Mouse (Mus musculus): ENCODE results near the gene Sgip1. TPM values are rescaled to one million over a fixed set of nuclear protein-coding genes. Genes with fewer than 3 reads are reported as not detected.

Gene Sgip1
- polyA plus RNA-seq, 1 experiment = 10.3 TPM

GRCm38 (mm10) chr4:102883142-102883541 is 142.0 kb downstream of the Sgip1 start:
- H3K27me3 ChIP-seq (ENCODE audit: control insufficient read depth, insufficient read depth, low read length) = no peaks in the 10 kb centered on the region
- TF ChIP-seq POLR2A (IDR thresholded peaks at IDR 0.05; ENCODE audit: control insufficient read depth, low read depth, low read length) (no peak), CTCF (IDR thresholded peaks at IDR 0.05; ENCODE audit: control insufficient read depth, insufficient read depth, insufficient replicate concordance, low read depth, low read length) (no peak)
- H3K4me1 ChIP-seq (ENCODE audit: control insufficient read depth, insufficient read depth, low read length) = no peaks in the 10 kb centered on the region
- H3K27ac ChIP-seq (ENCODE audit: control insufficient read depth, insufficient read depth, low read depth, low read length) = no peak overlapping the region
- H3K36me3 ChIP-seq (ENCODE audit: control insufficient read depth, insufficient read depth, low read length) = no peaks in the 10 kb centered on the region
- no peak overlapping the region for H3K4me3 ChIP-seq (ENCODE audit: control insufficient read depth, low read depth, low read length)

DNA sequence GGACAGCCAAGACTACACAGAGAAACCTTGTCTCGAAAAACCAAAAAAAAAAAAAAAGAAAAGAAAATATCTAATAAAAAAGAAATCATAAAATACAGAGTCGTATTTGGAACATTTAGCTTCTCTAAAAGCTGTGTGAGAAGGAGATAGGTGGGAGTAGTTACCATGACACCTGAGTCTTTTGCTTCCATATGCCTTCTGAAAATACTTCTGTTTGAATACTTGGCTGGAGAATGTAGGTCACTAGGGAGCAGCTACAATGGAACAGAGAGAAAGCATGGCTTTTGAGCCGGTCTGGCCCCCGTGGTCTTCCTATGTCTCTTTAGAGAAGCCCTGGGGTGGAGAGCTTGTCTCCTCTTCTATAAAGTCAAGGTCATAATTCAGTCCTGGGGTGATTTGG is 143.1 kb downstream of the Sgip1 start:
- no peaks in the 10 kb centered on the region for H3K36me3 ChIP-seq (ENCODE audit: control insufficient read depth, insufficient read depth, low read length)
- H3K4me1 ChIP-seq (ENCODE audit: control insufficient read depth, insufficient read depth, low read length) = peaks cover 2% of the 10 kb centered on the region; the same call in 1 of the 2 replicates
- H3K27me3 ChIP-seq (ENCODE audit: control insufficient read depth, insufficient read depth, low read length) = no peaks in the 10 kb centered on the region
- no peak overlapping the region for H3K27ac ChIP-seq (ENCODE audit: control insufficient read depth, insufficient read depth, low read depth, low read length)
- TF ChIP-seq POLR2A (IDR thresholded peaks at IDR 0.05; ENCODE audit: control insufficient read depth, low read depth, low read length) (no peak), CTCF (IDR thresholded peaks at IDR 0.05; ENCODE audit: control insufficient read depth, insufficient read depth, insufficient replicate concordance, low read depth, low read length) (no peak)
- no peak overlapping the region for H3K4me3 ChIP-seq (ENCODE audit: control insufficient read depth, low read depth, low read length)

- H3K27ac ChIP-seq (ENCODE audit: control insufficient read depth, insufficient read depth, low read depth, low read length) = no peak overlapping the region
- no peaks in the 10 kb centered on the region for H3K36me3 ChIP-seq (ENCODE audit: control insufficient read depth, insufficient read depth, low read length)
- no peak overlapping the region for H3K4me3 ChIP-seq (ENCODE audit: control insufficient read depth, low read depth, low read length)
- H3K4me1 ChIP-seq (ENCODE audit: control insufficient read depth, insufficient read depth, low read length) = peaks cover 2% of the 10 kb centered on the region; the same call in 1 of the 2 replicates
- H3K27me3 ChIP-seq (ENCODE audit: control insufficient read depth, insufficient read depth, low read length) = no peaks in the 10 kb centered on the region
- no peak for TF ChIP-seq CTCF (IDR thresholded peaks at IDR 0.05; ENCODE audit: control insufficient read depth, insufficient read depth, insufficient replicate concordance, low read depth, low read length)
- TF ChIP-seq POLR2A (IDR thresholded peaks at IDR 0.05; ENCODE audit: control insufficient read depth, low read depth, low read length) = no peak
Measured at GRCm38 (mm10) chr4:102886459-102886858, 145.4 kb downstream of the Sgip1 start.

- Histone ChIP-seq H3K36me3 (ENCODE audit: control insufficient read depth, insufficient read depth, low read length) (no peaks in the 10 kb centered on the region), H3K27ac (ENCODE audit: control insufficient read depth, insufficient read depth, low read depth, low read length) (no peak overlapping the region), H3K4me1 (ENCODE audit: control insufficient read depth, insufficient read depth, low read length) (peaks cover 2% of the 10 kb centered on the region; the same call in 1 of the 2 replicates), H3K4me3 (ENCODE audit: control insufficient read depth, low read depth, low read length) (no peak overlapping the region), H3K27me3 (ENCODE audit: control insufficient read depth, insufficient read depth, low read length) (no peaks in the 10 kb centered on the region)
- TF ChIP-seq POLR2A (IDR thresholded peaks at IDR 0.05; ENCODE audit: control insufficient read depth, low read depth, low read length) (no peak), CTCF (IDR thresholded peaks at IDR 0.05; ENCODE audit: control insufficient read depth, insufficient read depth, insufficient replicate concordance, low read depth, low read length) (no peak)
Measured at GRCm38 (mm10) chr4:102886902-102887301, 145.8 kb downstream of the Sgip1 start.

DNA sequence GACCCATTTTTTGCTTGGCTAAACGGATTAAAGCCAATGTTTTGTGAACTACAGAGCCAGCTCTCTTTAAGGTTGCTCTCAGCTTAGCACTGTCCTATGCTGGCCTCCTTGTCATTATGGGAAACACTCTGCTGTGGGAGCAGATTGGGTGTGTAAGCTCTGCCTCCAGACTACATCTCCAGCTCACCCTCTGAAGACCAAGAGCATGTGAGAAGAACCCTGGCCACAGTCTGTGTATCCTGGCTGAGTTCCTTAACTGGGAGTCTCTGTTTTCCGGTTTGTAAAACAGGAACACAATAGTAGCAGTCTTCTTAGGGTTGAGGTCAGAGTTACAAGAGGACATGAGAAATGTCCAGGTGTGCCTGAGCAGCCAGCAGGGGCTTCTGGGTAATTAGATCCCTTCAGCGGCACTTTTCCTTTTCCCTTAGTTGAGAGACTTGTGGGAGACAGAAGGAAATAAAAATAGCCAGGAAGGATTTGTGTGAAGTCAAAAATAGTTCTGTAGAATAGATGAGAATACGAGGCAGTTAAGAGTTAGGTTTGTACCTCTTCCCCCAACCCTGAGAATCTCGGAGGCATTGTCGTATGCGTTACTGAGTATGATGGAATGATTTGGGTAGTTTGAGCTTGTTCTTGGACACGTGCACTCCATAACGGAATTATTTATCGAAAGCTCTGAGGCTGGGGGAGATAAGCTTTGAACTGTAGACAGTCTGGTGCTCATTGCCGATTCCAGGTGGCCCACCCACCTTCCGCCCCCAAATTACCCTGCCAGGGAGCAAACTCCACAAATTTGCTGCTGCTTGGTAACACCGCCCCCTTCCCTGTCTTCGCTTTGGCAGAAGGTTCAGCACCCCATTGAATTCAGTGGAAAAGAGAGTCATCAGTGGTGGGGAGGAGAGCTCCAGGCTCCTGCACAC is 146.9 kb downstream of the Sgip1 start:
- TF ChIP-seq POLR2A (IDR thresholded peaks at IDR 0.05; ENCODE audit: control insufficient read depth, low read depth, low read length) = no peak
- TF ChIP-seq CTCF (IDR thresholded peaks at IDR 0.05; ENCODE audit: control insufficient read depth, insufficient read depth, insufficient replicate concordance, low read depth, low read length) = no peak
- H3K4me3 ChIP-seq (ENCODE audit: control insufficient read depth, low read depth, low read length) = no peak overlapping the region
- H3K27me3 ChIP-seq (ENCODE audit: control insufficient read depth, insufficient read depth, low read length) = no peaks in the 10 kb centered on the region
- no peaks in the 10 kb centered on the region for H3K36me3 ChIP-seq (ENCODE audit: control insufficient read depth, insufficient read depth, low read length)
- H3K4me1 ChIP-seq (ENCODE audit: control insufficient read depth, insufficient read depth, low read length) = peaks cover 2% of the 10 kb centered on the region; the same call in 1 of the 2 replicates
- H3K27ac ChIP-seq (ENCODE audit: control insufficient read depth, insufficient read depth, low read depth, low read length) = no peak overlapping the region

DNA sequence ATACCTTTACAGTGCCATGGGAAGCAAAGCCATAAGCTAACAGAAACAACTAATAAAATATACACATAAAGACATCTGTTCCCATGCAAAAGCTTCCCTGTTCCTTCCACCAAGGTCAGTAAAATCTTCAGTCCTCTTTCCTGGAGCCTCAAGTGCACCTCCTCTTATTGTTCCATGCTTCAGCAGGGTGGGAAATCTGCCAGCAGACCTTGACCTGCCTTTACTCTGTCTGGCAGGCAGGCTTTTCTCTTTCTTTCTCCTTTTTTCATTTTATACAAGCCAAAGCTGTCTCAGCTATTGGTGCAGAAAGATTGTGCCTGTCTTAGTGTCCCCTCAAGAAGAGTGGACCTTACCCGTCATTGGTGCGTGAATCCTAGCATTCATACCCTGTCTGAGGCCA is 154.8 kb downstream of the Sgip1 start:
- H3K27ac ChIP-seq (ENCODE audit: control insufficient read depth, insufficient read depth, low read depth, low read length) = no peak overlapping the region
- no peaks in the 10 kb centered on the region for H3K36me3 ChIP-seq (ENCODE audit: control insufficient read depth, insufficient read depth, low read length)
- no peaks in the 10 kb centered on the region for H3K27me3 ChIP-seq (ENCODE audit: control insufficient read depth, insufficient read depth, low read length)
- H3K4me3 ChIP-seq (ENCODE audit: control insufficient read depth, low read depth, low read length) = no peak overlapping the region
- TF ChIP-seq POLR2A (IDR thresholded peaks at IDR 0.05; ENCODE audit: control insufficient read depth, low read depth, low read length) = no peak
- TF ChIP-seq CTCF (IDR thresholded peaks at IDR 0.05; ENCODE audit: control insufficient read depth, insufficient read depth, insufficient replicate concordance, low read depth, low read length) = no peak
- H3K4me1 ChIP-seq (ENCODE audit: control insufficient read depth, insufficient read depth, low read length) = no peaks in the 10 kb centered on the region

DNA sequence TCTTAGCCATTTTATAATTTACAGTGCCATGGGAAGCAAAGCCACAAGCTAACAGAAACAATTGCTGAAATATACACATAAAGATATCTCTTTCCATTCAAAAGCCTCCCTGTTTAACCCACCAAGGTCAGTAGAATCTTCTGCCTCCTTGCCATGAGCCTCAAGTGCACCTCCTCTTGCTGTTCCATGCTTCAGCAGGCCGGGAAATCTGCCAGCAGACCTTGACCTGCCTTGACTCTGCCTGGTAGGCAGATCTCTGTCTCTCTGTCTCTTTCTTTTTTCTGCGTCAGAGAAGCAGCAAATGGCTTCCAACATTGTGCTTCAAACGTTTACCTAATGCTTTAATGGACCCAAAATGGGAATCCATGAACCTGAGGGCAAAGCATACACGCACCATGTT is 157.9 kb downstream of the Sgip1 start:
- H3K36me3 ChIP-seq (ENCODE audit: control insufficient read depth, insufficient read depth, low read length) = no peaks in the 10 kb centered on the region
- H3K4me1 ChIP-seq (ENCODE audit: control insufficient read depth, insufficient read depth, low read length) = no peaks in the 10 kb centered on the region
- H3K27me3 ChIP-seq (ENCODE audit: control insufficient read depth, insufficient read depth, low read length) = no peaks in the 10 kb centered on the region
- H3K4me3 ChIP-seq (ENCODE audit: control insufficient read depth, low read depth, low read length) = no peak overlapping the region
- no peak for TF ChIP-seq CTCF (IDR thresholded peaks at IDR 0.05; ENCODE audit: control insufficient read depth, insufficient read depth, insufficient replicate concordance, low read depth, low read length)
- TF ChIP-seq POLR2A (IDR thresholded peaks at IDR 0.05; ENCODE audit: control insufficient read depth, low read depth, low read length) = no peak
- no peak overlapping the region; the same call in 1 of the 2 replicates for H3K27ac ChIP-seq (ENCODE audit: control insufficient read depth, insufficient read depth, low read depth, low read length)

Measured in testis, adult 2 months (tissue).